8 mouse cellular contexts compared by ENCODE assay signal in the genomic region with DNA sequence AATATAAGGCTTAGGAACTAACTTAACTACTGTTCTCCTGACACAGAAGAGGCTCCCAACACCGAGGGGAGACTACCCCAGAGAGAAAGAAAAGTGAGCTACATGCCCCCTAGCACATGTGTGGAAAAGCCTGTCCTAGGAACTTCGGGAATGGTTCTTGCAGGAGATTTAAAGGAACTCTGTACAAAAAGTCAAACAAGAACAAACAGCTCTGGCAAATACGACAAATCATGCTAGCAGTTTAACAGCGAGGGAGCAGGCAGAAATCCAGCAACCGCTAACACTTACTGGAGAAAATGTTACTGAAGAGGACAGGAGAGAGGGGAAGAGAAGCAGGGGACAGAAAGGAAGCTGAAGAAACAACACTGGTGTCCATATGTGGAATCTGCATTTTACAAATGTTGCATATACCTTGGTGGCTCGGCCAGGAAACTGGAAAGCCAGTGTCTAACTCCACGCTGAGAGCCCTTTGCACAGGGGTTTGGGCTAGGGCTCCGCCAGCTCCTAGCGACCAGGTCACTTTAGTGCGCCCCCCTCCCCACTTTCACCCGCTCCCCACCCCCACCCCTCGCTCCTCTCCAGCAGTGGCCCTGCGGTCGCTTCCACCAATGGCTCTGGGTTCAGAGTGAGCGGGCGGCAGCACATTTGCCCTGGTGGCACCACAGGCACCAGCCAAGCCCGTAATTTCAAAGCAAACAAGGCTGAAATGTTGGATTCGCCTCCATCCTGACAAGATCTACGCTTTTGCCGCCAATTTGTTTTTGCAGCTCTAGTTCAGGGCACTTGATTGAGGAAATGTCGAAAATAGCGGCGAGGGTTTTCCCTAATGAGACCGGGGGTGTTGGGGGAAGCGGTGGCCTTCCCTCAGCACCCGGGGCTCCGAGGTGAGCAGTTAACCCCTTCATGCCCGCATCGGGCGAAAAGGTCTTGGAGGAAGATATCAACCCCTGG. TPM values are rescaled to one million over a fixed set of nuclear protein-coding genes. Genes with fewer than 3 reads are reported as not detected.
DNase-seq lines count a peak whose midpoint lies in the region; ATAC-seq and TF ChIP-seq lines count a peak whose summit lies in the region.
"Had no signal": no experiment of that assay in that cellular context is flagged by ENCODE, and none has a peak within 500 bp of the region (broad histone marks: within the 10 kb centered on the region; RNA-seq: fewer than 3 reads in every experiment).

No protein-coding gene starts in this region.

- TF ChIP-seq CTCF in brain, embryonic 14.5 days (IDR thresholded peaks at IDR 0.05; ENCODE audit: borderline replicate concordance, extremely low read depth, insufficient read depth, insufficient read length), result no peak
- no peak for TF ChIP-seq CTCF in heart, postnatal 0 days (IDR thresholded peaks at IDR 0.05; ENCODE audit: low read depth)
- no peak for TF ChIP-seq CTCF in thymus, adult 2 months (IDR thresholded peaks at IDR 0.05; ENCODE audit: borderline replicate concordance, control insufficient read depth, extremely low read depth, insufficient read depth, low read length, poor library complexity)

- H3K4me1 ChIP-seq in heart, postnatal 0 days (ENCODE audit: control insufficient read depth, insufficient read depth), result peaks cover 12% of the 10 kb centered on the region
- no peaks in the 10 kb centered on the region for H3K4me1 ChIP-seq in liver, embryonic 15.5 days (replicated peaks)
- H3K4me1 ChIP-seq in thymus, adult 2 months (replicated peaks; ENCODE audit: control insufficient read depth, insufficient read depth, low read length), result no peaks in the 10 kb centered on the region

- no peak for TF ChIP-seq POLR2A in brain, embryonic 14.5 days (IDR thresholded peaks at IDR 0.05; ENCODE audit: borderline replicate concordance, extremely low read depth, insufficient read depth, insufficient read length, poor library complexity, severe bottlenecking)
- no peak for TF ChIP-seq POLR2A in thymus, adult 2 months (IDR thresholded peaks at IDR 0.05; ENCODE audit: control insufficient read depth, extremely low read depth, insufficient read depth, low read length, poor library complexity)

- DNase-seq in ES-CJ7 (ENCODE audit: low read depth, low spot score), result peak; percentile 55
- DNase-seq in brain, embryonic 14.5 days (ENCODE audit: low read depth), result peak; percentile 65
- DNase-seq in heart, postnatal 0 days (ENCODE audit: low spot score), result peak; percentile 55
- DNase-seq in gastrocnemius, postnatal 36 days, result no peak
- no peak for DNase-seq in thymus, adult 2 months

- H3K36me3 ChIP-seq in heart, postnatal 0 days (replicated peaks; ENCODE audit: control insufficient read depth, insufficient read depth, low read length), result no peaks in the 10 kb centered on the region
- no peaks in the 10 kb centered on the region for H3K36me3 ChIP-seq in liver, embryonic 15.5 days (replicated peaks)
- no peaks in the 10 kb centered on the region for H3K36me3 ChIP-seq in thymus, adult 2 months (ENCODE audit: control insufficient read depth, insufficient read depth, low read length)

- H3K27ac ChIP-seq in heart, postnatal 0 days (ENCODE audit: low read depth), result peak overlapping the region; percentile 94
- H3K27ac ChIP-seq in liver, embryonic 15.5 days (replicated peaks), result no peak overlapping the region
- no peak overlapping the region for H3K27ac ChIP-seq in thymus, adult 2 months (ENCODE audit: control insufficient read depth, insufficient read depth, low read length)

- peak overlapping the region; percentile 97 for H3K4me2 ChIP-seq in heart, postnatal 0 days (ENCODE audit: low read depth, low read length)
- H3K4me2 ChIP-seq in liver, embryonic 15.5 days, result peak overlapping the region; percentile 29; the same call in 1 of the 2 replicates

- H3K27me3 ChIP-seq in heart, postnatal 0 days (ENCODE audit: control insufficient read depth, insufficient read depth, low read length), result no peaks in the 10 kb centered on the region
- H3K27me3 ChIP-seq in liver, embryonic 15.5 days, result peaks cover 61% of the 10 kb centered on the region
- H3K27me3 ChIP-seq in thymus, adult 2 months (ENCODE audit: control insufficient read depth, insufficient read depth, low read length), result peaks cover 5% of the 10 kb centered on the region

- peak overlapping the region; percentile 62 for H3K4me3 ChIP-seq in heart, postnatal 0 days (ENCODE audit: low read depth, low read length)
- H3K4me3 ChIP-seq in liver, embryonic 15.5 days (replicated peaks), result no peak overlapping the region
- H3K4me3 ChIP-seq in thymus, adult 2 months (ENCODE audit: control insufficient read depth, insufficient read depth, low read length), result no peak overlapping the region

- H3K9me3 ChIP-seq in heart, postnatal 0 days (replicated peaks; ENCODE audit: control insufficient read depth, low read length), result no peaks in the 10 kb centered on the region
- no peaks in the 10 kb centered on the region for H3K9me3 ChIP-seq in liver, embryonic 15.5 days (replicated peaks)

- under 1% methylated on average over 29 of the region's 30 CpGs for WGBS in heart, postnatal 0 days
- WGBS in liver, embryonic 15.5 days (ENCODE audit: insufficient replicate concordance), result 1% methylated on average over 30 of the region's 30 CpGs
- WGBS in thymus, adult 2 months, result 5% methylated on average over 30 of the region's 30 CpGs

- H3K9ac ChIP-seq in heart, postnatal 0 days (replicated peaks; ENCODE audit: low read depth, low read length), result peak overlapping the region; percentile 88
- no peak overlapping the region for H3K9ac ChIP-seq in liver, embryonic 15.5 days

- ATAC-seq in heart, postnatal 0 days (ENCODE audit: insufficient read depth, low read depth), result peak; percentile 44
- ATAC-seq in liver, embryonic 15.5 days (ENCODE audit: insufficient read depth), result no peak
- ATAC-seq in megakaryocyte progenitor cell, adult 5-6 weeks (replicated peaks; ENCODE audit: poor library complexity), result no peak

- intact Hi-C loops in gastrocnemius, postnatal 36 days (cut with DNase I), result no loop called here

- TF ChIP-seq EP300 in heart, postnatal 0 days (IDR thresholded peaks at IDR 0.05; ENCODE audit: low read depth), result no peak

RNA-seq across cellular contexts. Expression of gene Hand2, which starts 8.5 kb away (rescaled TPM):
- polyA plus RNA-seq in brain, embryonic 14.5 days (2012; rRNA removed), result 0.07 and 0.29 TPM in 2 replicates
- total RNA-seq in heart, postnatal 0 days (2014; rRNA removed; ENCODE audit: low replicate concordance), result 33.2 and 39.5 TPM in 2 replicates
- 9.9 and 11.7 TPM in 2 replicates for polyA plus RNA-seq in heart, postnatal 0 days (2015; fragmentation: Nextera tagmentation; extraction: Ambion mirVana)
- polyA plus RNA-seq in liver, embryonic 15.5 days (2015; fragmentation: Nextera tagmentation; extraction: Ambion mirVana), result 0.39 and 0.51 TPM in 2 replicates
- total RNA-seq in gastrocnemius, postnatal 36 days (2021), result not detected
- total RNA-seq in megakaryocyte progenitor cell, adult 5-6 weeks (2015), result not detected in 2 replicates
- not detected in 2 replicates for total RNA-seq in megakaryocyte progenitor cell, adult 5-6 weeks (2017)
- 0.26 and 1.2 TPM in 2 replicates for polyA plus RNA-seq in thymus, adult 2 months (2012; rRNA removed)
- total RNA-seq: left cerebral cortex, postnatal 10 days had no signal

Comparison
In these comparisons a context has a peak if more than half of its experiments do, and no peak if none do; other contexts are left out.
1. DNase-seq: peak in ES-CJ7 (single experiment), brain, embryonic 14.5 days (single experiment) and heart, postnatal 0 days (single experiment); none in gastrocnemius, postnatal 36 days (0 of 2) and thymus, adult 2 months (single experiment).